Mouse (Mus musculus): Measurements from ENCODE around the gene Fgfr2.

Fgfr2 gene

DNA sequence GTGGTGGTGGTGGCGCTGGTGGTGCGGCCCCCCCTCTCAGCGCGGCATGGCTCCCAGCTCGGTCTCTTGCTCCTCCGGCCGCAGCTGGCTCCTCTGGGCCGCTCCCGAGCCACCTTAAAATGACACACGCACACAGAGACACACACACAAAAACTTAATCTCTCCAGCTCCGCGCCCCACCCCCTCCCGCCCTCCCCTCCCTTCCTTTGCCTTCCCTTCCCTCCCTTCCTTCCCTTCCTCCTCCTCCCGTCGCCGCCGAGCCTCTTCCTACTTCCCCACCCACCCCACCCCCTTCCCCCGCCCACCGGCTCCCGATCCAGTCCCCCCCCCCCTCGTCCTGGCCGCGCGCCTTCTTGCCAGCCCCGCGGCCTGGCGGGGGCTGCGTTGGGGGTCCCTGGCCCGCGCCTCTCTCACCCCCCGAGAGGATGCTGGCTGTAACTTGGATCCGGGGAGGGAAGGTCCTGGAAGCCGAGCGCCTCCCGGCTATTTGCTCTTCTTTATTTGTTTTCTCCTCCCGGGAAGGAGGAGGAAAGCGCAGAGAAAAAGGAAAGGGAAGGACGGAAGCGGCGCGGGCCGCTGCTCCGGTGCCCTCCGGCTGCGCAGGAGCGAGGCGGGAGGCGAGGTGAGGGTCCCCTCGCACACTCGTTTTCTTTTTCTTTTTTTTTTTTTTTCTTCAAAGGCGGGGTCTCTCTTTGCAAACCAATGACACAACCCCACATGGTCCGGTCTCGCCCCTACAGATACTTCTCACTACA is at the start of gene Fgfr2:
Gene Fgfr2, minus strand, starts transcription at position 107 of the 755 bp plus-strand sequence.
- DNase-seq (ENCODE audit: low spot score): peak; percentile 31

DNA sequence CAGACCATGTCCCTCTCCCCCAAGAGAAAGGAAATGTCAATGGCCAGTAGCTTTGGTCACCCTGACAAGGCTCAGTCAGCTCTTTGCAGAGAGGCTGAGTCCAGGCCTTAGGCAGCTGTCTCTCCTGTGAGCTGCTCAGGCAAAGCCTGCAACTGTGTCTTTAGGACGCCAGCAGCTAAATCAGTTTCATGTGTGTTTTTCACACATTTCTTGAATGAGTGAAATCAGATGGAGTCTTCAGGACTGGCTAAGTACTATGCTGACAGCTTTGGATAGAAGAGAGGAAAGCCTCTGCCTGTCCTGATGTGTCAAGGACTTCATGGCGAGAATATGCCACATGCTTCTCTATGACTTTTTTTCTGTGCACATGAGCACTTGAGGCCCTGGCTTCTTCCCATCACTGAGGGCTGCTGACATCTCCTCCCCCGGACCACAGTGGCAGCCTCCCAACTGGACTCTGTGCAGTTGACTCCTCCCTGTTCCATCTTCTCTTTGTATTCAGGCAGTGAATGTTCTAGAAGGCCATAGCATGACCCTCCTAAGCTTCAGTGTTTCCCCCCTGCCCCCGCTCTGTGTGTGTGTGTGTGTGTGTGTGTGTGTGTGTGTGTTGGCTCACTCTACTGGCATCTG is 48.4 kb upstream of the Fgfr2 start:
- no peak for DNase-seq (ENCODE audit: low spot score)

DNA sequence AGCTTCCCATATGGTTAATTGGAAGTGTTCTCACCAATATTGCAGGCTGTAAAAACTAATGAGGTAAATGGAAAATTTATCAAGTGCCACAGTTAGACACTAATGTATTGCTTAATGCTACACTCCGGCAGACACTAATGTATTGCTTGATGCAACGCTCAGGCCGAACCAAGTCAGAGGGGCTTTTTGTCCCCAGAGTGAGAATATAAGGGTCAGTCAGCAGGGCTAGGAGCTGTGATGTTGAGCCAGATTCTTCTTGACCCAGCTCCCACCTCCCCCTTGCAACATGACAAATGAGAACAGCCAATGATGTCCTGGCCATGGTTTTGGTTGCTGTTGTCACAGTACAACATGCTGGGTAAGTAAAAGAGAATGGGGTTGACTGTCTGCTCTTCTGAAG is 45.8 kb upstream of the Fgfr2 start:
- DNase-seq (ENCODE audit: low spot score): no peak

DNA sequence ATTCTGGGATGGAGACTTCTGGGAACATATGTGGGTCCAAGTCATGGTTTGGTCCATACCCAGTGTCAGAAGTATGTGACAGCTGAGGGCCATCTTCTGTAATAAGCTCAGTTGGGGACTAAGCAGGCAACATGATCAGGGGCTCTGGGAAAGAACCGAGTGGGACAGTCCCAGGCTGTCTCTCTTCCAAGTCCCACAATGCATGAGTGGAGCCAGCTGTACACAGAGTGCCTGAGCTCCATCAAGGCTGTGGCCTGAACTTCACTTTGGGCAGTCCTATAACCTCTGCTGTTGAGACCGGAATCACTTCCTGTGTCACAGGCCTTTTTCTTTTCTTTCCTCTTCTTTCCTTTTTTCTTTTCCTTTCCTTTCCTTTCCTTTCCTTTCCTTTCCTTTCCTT is 44.8 kb upstream of the Fgfr2 start:
- DNase-seq (ENCODE audit: low spot score): no peak

DNA sequence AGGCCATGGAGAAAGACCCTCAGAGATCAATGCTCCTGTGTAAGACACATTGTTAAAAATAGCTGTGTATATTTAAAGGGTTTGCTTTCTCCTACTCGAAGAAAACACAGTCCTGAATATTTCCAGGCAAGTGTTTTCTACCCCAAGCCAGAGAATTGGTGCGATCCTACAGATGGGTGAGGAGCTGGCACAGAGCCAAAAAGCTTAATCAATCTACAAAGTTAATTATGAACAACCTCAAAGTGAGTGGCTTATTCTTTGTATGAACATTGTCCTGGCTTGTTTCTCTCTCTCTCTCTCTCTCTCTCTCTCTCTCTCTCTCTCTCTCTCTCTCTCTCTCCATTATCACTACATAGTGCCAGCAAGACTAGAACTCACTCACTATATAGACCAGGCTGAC is 41.6 kb upstream of the Fgfr2 start:
- DNase-seq (ENCODE audit: low spot score): no peak

DNA sequence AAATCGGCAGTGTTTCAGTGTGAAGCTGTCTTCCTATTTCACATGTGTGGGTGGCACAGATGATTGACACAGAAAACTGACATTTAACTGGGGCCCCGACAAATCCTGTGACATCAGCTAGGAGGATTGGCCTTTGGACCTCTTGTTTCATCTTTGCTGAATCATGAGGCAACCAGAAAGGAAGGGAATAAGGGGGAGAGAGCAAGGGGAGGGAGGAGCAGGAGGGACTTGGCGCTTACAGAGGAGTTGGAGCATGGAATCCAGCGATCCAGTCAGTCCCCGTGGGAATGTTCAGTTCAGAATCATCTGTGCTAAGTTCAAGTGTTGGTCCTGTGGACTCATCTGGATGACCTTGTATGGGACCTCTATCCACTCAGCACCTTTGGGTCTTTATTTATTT is 39.9 kb upstream of the Fgfr2 start:
- DNase-seq (ENCODE audit: low spot score): peak; percentile 6

DNA sequence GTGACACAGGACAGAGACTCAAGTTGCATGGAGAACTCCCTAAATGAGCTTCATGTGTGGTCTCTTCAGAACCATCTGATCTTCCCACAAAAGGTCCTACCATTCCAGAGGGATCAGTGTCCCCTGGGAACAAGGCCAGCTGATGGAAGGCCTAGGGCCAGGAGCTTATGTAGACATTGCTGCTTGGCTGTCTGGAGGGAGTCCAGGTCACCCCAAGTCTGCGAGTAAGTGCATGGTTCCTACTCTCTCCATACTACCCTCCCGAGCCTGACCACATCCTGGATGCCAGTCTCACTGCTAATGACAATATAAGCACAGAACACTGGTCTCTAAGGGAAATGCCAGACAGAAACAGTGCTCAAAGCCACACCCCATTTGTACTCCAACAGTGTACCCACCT is 39.0 kb upstream of the Fgfr2 start:
- DNase-seq (ENCODE audit: low spot score): no peak

DNA sequence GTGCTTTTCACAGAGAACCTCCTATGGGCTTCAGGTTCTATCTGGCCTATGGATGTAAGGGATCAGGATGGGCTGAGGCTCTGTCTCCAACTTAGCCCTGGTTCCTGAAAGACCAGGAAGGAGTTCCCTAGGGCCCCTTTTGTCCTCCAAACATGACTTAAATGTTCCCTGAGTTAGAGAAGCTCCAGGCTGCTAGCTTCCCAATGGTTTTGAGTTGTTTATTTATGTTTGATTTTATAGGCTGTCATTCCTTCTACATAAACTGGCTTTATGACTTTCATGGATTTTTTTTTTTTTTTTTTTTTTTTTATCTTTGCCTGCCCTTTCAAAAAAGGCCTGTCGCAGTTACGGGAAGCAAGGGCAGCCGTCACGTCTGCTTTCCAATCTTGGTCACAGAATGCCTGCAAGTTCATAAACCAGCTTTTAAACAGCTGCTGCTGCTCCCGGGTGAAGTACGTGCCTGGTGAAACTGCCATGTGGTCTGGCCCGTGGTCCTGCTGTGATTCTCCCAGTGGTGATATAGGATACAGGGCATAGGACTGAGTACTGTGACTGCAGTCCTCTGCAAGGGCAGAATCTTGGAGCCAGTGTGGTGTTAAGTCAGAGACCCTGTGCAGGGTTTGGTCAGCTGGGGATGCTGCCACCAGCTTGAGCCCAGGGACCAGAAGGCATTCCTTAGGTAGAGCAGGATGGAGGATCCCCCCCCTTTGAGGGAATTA is 38.4 kb upstream of the Fgfr2 start:
- no peak for DNase-seq (ENCODE audit: low spot score)

DNA sequence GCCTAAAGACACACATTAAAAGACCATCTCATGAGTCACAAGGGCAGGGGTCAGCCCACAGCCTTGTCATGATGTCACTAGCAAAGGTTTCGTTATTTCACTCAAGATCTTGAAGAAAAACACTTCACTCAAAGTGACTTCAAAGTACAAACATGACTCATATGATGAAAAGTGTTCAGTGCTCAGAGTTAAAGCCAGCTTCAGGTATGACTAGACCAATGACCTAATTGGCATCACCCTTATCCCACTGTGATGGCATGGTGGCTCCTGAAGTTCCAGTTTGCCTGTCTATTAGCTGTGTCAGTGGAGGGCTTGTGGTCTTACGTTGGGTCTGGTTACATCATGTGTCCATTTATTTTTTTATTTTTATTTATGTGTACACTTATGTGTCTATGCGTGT is 36.4 kb upstream of the Fgfr2 start:
- no peak for DNase-seq (ENCODE audit: low spot score)

DNA sequence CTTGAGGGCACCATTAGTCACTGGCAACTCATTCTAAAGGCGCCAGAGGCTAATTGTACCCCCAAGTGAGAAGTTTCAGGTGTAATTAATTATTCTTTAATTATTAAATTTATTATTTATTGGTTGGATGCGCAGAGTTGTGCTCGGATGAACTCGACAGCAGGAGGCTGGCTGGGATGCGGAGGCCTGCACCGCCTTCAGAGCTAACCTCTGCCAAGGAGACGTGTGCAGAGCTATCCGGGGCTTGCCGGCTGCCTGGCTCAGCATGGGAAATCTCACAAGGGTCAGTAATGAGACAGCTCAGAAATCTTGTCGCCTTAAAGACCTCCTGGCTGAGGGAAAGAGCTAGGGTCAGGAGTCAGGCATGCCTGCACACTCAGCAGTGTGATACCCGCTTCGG is 32.5 kb upstream of the Fgfr2 start:
- DNase-seq (ENCODE audit: low spot score): no peak

DNA sequence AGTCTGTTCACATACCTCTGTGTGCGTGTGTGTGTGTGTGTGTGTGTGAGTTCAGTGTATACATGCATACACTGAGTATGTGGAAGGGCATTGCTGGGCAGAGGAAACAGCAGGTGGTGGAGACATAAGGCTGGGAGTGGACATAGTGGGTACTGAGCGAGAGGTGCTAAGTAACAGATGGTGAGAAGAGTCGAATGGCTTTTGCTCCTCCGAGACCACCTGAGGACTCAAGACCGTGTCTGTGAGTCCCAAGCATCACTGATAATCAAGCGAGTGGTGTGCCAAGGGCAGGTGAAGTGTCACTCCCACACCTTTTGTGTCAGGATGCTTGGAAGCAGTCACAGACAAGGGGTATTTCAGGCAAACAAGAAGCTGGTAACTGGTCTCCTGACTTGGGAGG is 31.7 kb upstream of the Fgfr2 start:
- no peak for DNase-seq (ENCODE audit: low spot score)

DNA sequence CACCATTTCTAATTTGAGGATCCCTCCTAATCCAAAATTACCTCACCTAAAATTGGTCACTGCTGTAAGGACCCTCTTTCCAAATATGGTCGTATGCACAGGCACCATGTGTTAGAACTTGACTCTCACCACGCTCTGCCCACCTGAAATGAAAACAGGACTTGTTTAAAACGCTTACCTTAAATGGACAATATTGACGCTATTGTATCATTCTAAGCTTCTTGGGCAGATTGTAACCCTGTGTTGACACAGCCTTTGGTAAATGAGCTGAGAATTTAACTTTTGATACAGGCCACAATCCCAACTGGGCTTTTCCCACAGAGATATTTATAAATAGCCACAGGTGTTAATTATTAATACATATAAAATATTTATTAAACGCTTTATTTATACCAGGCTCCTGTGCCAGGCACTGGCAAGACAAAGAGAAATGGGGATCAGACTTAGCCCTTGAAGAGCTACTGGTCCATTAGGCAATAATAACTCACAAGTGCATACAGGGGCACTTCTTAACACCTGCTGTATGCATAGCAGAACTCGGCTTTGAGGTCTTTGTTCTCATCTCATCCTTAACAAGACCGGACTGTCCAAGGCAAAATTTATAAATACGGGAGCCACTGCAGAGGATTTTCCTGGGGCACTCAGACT is 16.7 kb upstream of the Fgfr2 start:
- DNase-seq (ENCODE audit: low spot score): no peak

DNA sequence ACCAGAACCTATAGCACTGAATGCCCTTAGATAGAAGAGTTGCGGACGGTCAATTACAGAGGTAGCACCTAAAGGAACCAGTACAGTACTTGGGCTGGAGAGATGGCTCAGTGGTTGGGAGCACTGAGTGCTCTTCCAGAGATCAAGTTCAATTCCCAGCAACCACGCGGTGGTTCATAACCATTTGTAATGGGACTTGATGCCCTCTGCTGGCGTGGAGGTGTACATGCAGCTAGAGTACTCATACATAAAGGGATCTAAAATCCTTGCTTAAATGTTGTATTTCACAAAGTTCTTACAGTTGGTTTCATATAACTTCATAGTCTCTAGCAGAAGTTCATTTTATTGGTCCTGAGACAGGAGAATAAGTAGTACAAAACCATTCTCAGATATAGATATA is 10.4 kb upstream of the Fgfr2 start:
- DNase-seq (ENCODE audit: low spot score): no peak

DNA sequence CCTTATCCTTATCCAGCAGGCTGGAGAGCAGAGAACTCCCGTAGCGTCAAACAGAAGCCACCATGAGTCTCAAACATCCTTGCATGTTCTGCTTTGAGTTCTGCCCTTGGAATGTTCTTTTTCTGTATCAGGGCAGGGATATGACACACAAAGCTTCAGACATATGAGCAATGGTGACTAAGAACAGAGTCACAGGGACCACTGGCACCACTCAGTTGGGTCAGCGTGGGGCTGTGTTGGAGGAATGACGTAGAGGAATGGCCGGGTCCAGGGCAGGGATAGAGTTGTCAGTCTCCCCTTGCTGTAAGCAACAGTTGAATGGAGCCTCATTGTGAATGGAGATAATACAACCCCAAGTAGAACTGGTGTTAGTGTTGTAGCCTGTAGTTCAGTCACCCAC is 9.6 kb upstream of the Fgfr2 start:
- DNase-seq (ENCODE audit: low spot score): no peak

DNA sequence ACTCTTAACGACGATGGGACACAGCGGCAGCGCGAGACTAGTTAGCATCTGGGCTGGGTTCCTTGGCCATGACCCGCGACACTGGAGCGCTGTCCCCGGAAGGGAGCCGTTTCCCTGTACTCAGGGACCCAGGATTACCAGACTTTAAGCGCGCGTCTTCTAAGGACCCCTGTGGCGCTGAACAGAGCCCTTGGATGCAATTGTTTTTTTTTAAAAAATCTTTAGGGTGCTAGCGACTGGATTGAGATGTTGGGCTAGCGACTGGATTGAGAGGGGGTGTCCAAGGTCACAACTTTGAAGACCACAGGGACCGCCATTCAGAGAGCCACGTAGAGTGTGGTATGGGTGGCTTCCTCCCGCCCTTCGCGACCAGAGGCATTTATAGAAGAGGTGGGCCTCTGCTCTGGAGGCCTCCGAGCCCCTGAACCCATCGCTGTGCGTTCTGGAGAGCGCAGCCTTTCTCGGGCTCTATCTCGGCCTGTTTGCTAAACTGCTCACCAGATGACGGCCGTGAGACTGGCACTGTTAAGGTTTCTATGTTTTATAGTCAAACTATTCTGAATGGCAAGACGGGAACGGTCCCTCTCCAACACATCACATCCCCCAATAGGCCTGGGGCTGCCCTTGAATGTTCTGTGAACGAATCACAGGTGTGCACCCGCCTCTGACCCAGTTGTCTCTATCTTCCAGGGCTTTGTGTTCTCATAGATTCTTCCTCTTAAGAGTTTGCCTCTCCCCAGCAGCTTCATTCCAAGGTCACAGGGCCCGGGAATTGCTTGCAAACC is 1.7 kb upstream of the Fgfr2 start:
- no peak for DNase-seq (ENCODE audit: low spot score)

DNA sequence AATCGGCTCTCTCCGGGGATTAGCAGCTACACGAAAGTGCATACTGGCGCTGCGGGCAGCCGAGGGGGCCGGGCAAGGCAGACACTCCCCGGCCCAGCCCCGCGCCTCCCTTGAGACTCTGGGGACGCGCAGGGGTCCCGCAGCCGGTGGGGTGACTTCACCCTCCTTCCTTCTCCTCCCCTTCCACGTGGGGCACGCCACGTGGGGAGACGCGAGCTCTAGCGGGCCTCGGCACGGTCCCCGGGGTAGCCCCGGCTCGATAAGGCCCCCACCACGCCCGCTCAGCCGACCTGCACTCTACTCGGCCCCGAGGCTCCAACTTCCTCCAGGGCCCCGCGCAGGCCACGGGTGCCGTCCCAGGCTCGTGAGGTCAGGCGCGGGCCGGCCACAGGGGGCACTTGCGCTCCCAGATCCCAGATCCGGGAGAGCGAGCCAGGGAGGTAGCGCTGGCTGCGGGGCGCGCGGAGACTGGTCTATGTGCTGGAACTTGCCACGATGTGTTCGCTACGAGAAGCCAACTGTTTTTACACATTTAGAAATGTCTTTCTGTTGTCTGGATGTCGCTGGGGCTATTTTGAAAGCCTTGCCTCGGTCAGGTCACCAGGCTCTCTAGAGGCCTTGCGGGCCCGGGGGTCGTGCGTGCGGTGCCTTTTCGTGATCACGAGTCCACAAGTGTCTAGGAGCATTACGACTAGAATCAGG is 1.0 kb upstream of the Fgfr2 start, which contains the start of gene Ctbp2:
Gene Ctbp2, minus strand, starts transcription at position 356 of the 702 bp plus-strand sequence.
- DNase-seq (ENCODE audit: low spot score): peak; percentile 55

DNA sequence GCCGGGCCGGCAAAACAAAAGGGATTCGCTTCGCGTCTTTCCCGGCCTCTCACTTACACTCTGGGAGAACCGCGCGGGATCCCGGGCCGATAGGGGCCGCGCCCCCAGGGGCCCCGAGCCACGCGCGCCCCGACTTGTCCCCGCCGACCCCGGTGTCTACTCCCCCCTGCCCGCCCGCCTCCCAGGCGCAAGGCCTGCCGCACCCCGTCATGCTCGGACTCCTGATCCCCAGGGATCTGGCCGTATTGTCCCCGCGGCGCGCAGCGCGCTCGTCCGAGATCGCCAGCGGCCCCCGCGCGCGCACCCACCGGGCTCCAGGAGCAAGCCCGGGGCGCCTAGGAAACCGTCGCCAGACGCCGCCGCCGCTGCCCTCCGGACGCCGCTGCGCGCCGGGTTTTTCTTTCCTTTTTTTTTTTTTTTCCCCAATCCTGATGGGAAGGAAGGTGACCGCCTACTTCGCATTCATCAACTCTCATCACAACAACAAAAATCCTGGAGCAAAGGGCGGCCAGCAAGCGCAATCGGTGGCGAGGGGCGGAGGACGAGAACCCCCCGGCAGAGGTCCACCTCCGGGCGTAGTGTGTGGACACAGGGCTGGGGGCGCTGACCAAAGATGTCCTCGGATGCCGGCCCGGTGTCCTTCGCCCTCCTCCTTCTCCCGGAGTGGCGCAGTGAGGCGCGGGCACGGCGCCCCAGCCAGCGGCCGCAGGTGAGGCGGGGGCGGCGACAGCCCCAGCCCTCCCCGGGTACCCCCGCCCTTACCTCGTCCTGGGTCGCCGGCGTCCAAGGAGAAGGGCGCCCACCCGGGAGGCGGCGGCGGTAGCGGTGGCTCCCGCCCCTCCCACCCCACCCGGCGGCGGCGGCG is 539 bp downstream of the Fgfr2 start:
- peak; percentile 29 for DNase-seq (ENCODE audit: low spot score)

DNA sequence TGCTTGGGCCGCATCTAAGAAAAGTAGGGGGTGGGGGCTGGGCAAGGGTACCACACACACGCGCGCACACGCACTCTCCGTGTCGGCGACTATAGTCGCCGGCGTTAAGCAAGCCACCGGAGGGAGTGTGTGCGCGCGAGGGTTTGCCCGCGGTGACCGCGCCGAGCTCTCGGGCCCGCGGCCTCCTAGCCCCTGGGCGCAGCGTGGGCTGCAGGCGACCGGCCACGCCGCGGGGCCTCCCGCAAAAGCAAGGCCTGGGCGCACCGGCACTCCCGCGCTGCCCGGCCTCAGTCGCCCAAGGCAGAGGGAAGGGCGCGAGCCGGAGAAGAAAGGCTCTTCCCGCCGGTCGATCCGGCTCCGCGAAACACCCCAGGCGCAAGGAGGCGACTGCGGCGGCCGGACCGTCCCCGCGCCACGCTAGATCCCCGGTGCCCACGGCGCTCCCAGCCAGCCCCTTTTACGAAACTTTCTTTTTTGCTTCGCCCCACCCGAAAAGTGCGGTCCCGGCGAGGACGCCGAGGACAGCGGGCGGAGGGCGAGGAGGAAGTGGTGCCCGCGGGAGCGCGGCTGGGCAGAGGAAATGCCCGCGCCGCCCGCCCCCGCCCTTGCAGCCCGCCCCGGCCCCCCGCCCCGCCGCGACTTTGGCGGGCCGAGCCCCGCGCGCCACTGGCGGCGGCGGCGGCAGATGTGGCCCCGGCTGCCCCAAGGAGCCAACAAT is 1.3 kb downstream of the Fgfr2 start:
- DNase-seq (ENCODE audit: low spot score): no peak

DNA sequence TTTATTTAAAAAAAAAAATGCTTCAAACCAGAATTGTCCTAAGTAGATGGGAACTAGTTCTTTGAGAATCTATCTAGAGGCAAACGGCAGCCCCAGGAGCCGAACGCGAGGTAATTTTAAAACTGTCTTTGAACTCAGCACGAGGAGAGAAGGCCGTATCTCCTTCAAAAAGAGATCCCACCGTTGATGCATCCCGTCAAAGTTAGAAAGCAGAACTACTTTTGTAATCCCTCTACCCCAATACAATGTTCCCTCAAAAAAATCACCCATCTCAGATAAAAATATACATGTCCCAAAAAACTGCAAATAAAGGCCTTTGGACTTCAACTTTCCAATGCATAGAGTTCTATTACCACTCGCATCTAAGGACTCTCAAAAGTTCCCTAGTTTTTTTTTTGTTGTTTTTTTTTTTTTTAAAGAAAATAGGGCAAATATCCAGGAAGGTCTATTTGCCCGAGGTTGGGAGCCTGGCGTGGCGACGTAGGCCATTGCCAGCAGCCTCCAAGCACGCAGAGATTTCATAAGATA is 2.0 kb downstream of the Fgfr2 start:
- DNase-seq (ENCODE audit: low spot score): no peak

All from layer of hippocampus, adult 11-12 months (tissue).